Mouse (Mus musculus): ENCODE data around the gene Lrp1. TPM values are rescaled to one million over a fixed set of nuclear protein-coding genes. Genes with fewer than 3 reads are reported as not detected.
A peak's percentile ranks its signal among the peaks of the same experiment; 100 is the strongest.

The Lrp1 gene
- polyA plus RNA-seq, 1 experiment from 2014 or later = 31.2 TPM

DNA sequence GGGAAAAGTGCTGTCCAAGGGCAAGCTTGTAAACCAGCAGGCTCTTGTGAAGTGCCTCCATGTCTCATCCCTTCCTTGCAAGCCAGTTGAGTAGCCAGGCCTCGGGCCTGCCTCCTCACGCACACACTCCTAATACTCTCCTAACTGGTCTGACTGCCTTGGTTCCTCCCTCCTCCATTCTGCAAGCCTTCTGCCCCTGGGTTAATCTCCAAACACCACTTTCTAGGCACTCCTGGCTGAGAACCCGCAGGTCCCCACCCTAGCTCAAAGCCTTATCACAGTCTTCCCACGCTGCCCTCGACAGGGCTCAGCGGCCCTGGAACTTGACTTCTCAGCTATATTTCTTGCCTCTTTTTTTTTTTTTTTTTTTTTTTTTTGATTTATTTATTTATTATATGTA is 50.6 kb downstream of the Lrp1 start:
- peaks cover 31% of the 10 kb centered on the region for H3K36me3 ChIP-seq

GRCm38 (mm10) chr10:127569450-127569849 is 51.5 kb downstream of the Lrp1 start:
- no peak; the same call in 1 of the 2 replicates for ATAC-seq (replicated peaks; ENCODE audit: insufficient number of reproducible peaks, insufficient read depth, low FRiP score, low read depth)
- H3K4me1 ChIP-seq (replicated peaks) = peaks cover 8% of the 10 kb centered on the region
- H3K27me3 ChIP-seq = no peaks in the 10 kb centered on the region
- peaks cover 31% of the 10 kb centered on the region for H3K36me3 ChIP-seq
- H3K4me2 ChIP-seq = no peak overlapping the region
- no peak overlapping the region for H3K27ac ChIP-seq
- H3K9ac ChIP-seq = no peak overlapping the region
- no peak overlapping the region for H3K4me3 ChIP-seq
- H3K9me3 ChIP-seq (replicated peaks) = no peaks in the 10 kb centered on the region
- 24% methylated on average over 3 of the region's 3 CpGs for WGBS

More for the DNA sequence above, 50.6 kb downstream of the Lrp1 start:
- no peak overlapping the region for H3K4me3 ChIP-seq
- no peaks in the 10 kb centered on the region for H3K9me3 ChIP-seq (replicated peaks)
- no peak overlapping the region for H3K9ac ChIP-seq
- no peak overlapping the region for H3K4me2 ChIP-seq
- no peak for ATAC-seq (replicated peaks; ENCODE audit: insufficient number of reproducible peaks, insufficient read depth, low FRiP score, low read depth)
- peaks cover 5% of the 10 kb centered on the region; the same call in 1 of the 2 replicates for H3K4me1 ChIP-seq (replicated peaks)
- WGBS = 67% methylated on average over 6 of the region's 6 CpGs
- no peak overlapping the region for H3K27ac ChIP-seq
- H3K27me3 ChIP-seq = no peaks in the 10 kb centered on the region

- Histone ChIP-seq H3K4me2 (no peak overlapping the region), H3K27ac (no peak overlapping the region), H3K36me3 (0 out of 2 replicates have a peak, but pooled peaks cover 14% of the 10 kb centered on the region), H3K9ac (no peak overlapping the region), H3K4me3 (no peak overlapping the region), H3K4me1 (replicated peaks) (peaks cover 22% of the 10 kb centered on the region), H3K9me3 (replicated peaks) (no peaks in the 10 kb centered on the region), H3K27me3 (no peaks in the 10 kb centered on the region)
- WGBS = 93% methylated on average over 28 of the region's 28 CpGs
- ATAC-seq (replicated peaks; ENCODE audit: insufficient number of reproducible peaks, insufficient read depth, low FRiP score, low read depth) = no peak
Measured at GRCm38 (mm10) chr10:127566553-127567326, 54.2 kb downstream of the Lrp1 start.

DNA sequence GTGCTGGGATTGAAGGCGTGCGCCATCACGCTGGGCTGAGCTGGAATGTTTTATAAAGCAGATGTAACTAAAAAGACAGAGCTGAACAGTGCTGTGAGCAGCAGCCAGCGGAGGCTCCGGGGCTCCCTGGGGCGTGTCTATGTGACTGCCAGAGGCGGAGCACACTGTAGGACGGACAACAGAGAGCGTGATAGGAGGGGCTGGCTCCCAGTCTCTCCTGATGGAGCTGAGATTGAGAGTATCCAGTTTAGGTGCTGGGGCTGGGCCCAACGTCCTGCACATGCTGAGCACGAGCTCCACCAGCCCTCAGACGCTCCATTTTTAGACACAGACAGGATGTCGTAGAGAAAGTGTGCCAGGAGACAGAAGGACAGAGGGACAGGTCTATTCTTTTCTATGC is 56.6 kb downstream of the Lrp1 start:
- no peak overlapping the region for H3K9ac ChIP-seq
- peaks cover 18% of the 10 kb centered on the region for H3K4me1 ChIP-seq (replicated peaks)
- 19% methylated on average over 13 of the region's 13 CpGs for WGBS
- no peaks in the 10 kb centered on the region for H3K9me3 ChIP-seq (replicated peaks)
- ATAC-seq (replicated peaks; ENCODE audit: insufficient number of reproducible peaks, insufficient read depth, low FRiP score, low read depth) = peak; percentile 81
- peaks cover 15% of the 10 kb centered on the region; the same call in 1 of the 2 replicates for H3K36me3 ChIP-seq
- peak overlapping the region; percentile 16 for H3K27ac ChIP-seq
- H3K27me3 ChIP-seq = no peaks in the 10 kb centered on the region
- peak overlapping the region; percentile 21 for H3K4me2 ChIP-seq
- H3K4me3 ChIP-seq = no peak overlapping the region

GRCm38 (mm10) chr10:127563840-127564239 is 57.1 kb downstream of the Lrp1 start:
- Histone ChIP-seq H3K27me3 (no peaks in the 10 kb centered on the region), H3K9me3 (replicated peaks) (no peaks in the 10 kb centered on the region), H3K9ac (no peak overlapping the region), H3K36me3 (peaks cover 15% of the 10 kb centered on the region; the same call in 1 of the 2 replicates), H3K4me1 (replicated peaks) (peaks cover 18% of the 10 kb centered on the region), H3K4me2 (peak overlapping the region; percentile 21), H3K4me3 (no peak overlapping the region), H3K27ac (peak overlapping the region; percentile 16)
- ATAC-seq (replicated peaks; ENCODE audit: insufficient number of reproducible peaks, insufficient read depth, low FRiP score, low read depth) = 0 out of 2 replicates have a peak, but pooled peaks have one; percentile 12
- WGBS = 50% methylated on average over 8 of the region's 8 CpGs

- Histone ChIP-seq H3K9ac (no peak overlapping the region), H3K36me3 (peaks cover 30% of the 10 kb centered on the region; the same call in 1 of the 2 replicates), H3K4me3 (no peak overlapping the region), H3K4me1 (replicated peaks) (peaks cover 18% of the 10 kb centered on the region), H3K4me2 (no peak overlapping the region), H3K27ac (no peak overlapping the region), H3K27me3 (no peaks in the 10 kb centered on the region), H3K9me3 (replicated peaks) (no peaks in the 10 kb centered on the region)
- ATAC-seq (replicated peaks; ENCODE audit: insufficient number of reproducible peaks, insufficient read depth, low FRiP score, low read depth) = no peak
Measured at GRCm38 (mm10) chr10:127561145-127561544, 59.8 kb downstream of the Lrp1 start.

DNA sequence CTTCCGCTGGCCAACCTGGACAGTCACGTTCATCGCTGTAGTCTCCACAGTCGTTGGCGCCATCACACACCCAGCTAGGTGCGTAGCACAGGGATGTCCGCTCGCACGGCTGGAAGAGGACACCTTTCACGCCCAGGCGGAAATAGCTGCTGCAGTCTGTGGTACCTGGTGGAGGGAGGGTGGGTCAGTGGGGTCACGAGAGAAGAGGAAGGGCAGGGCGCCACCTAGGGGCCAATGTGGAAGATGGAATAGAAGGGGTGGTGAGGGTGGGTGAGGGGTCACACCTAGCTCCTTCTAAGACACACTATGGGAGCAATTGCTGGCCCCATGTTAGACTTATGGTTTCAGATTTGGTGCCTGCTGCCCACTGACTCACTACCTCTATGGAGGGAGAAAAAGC is 63.6 kb downstream of the Lrp1 start:
- Histone ChIP-seq H3K4me3 (no peak overlapping the region), H3K4me1 (replicated peaks) (no peaks in the 10 kb centered on the region), H3K9me3 (replicated peaks) (no peaks in the 10 kb centered on the region), H3K27ac (no peak overlapping the region), H3K27me3 (no peaks in the 10 kb centered on the region), H3K4me2 (no peak overlapping the region), H3K36me3 (peaks cover 56% of the 10 kb centered on the region), H3K9ac (no peak overlapping the region)
- WGBS = 92% methylated on average over 13 of the region's 13 CpGs
- no peak for ATAC-seq (replicated peaks; ENCODE audit: insufficient number of reproducible peaks, insufficient read depth, low FRiP score, low read depth)

DNA sequence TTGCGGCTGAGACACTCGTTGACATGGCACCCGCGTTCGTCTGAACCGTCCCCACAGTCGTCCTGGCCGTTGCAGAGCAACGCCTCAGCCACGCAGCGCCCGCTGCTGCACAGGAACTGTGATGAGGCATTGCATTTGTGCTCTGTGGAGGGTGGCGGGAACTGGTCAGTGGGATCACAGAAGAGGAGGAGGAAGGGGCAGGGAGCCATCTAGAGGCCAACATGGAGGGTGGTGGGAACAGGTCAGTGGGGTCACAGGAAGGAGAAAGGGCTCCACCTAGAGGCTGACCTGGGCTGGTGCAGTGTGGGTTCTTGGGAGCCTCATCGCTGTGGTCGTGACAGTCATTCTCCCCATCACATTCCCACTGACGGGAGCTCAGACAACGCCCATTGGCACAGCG is 65.2 kb downstream of the Lrp1 start:
- Histone ChIP-seq H3K36me3 (peaks cover 57% of the 10 kb centered on the region), H3K27ac (no peak overlapping the region), H3K27me3 (no peaks in the 10 kb centered on the region), H3K9me3 (replicated peaks) (no peaks in the 10 kb centered on the region), H3K4me2 (no peak overlapping the region), H3K4me1 (replicated peaks) (no peaks in the 10 kb centered on the region), H3K4me3 (no peak overlapping the region), H3K9ac (no peak overlapping the region)
- WGBS = 70% methylated on average over 18 of the region's 18 CpGs
- ATAC-seq (replicated peaks; ENCODE audit: insufficient number of reproducible peaks, insufficient read depth, low FRiP score, low read depth) = no peak

- Histone ChIP-seq H3K27ac (no peak overlapping the region), H3K9ac (no peak overlapping the region), H3K9me3 (replicated peaks) (no peaks in the 10 kb centered on the region), H3K36me3 (peaks cover 39% of the 10 kb centered on the region), H3K4me1 (replicated peaks) (no peaks in the 10 kb centered on the region), H3K4me3 (no peak overlapping the region), H3K4me2 (no peak overlapping the region), H3K27me3 (no peaks in the 10 kb centered on the region)
- WGBS = 88% methylated on average over 17 of the region's 17 CpGs
- ATAC-seq (replicated peaks; ENCODE audit: insufficient number of reproducible peaks, insufficient read depth, low FRiP score, low read depth) = no peak
Measured at GRCm38 (mm10) chr10:127549892-127550291, 71.1 kb downstream of the Lrp1 start.

- H3K27me3 ChIP-seq = no peaks in the 10 kb centered on the region
- H3K27ac ChIP-seq = no peak overlapping the region
- H3K4me1 ChIP-seq (replicated peaks) = no peaks in the 10 kb centered on the region
- no peak overlapping the region for H3K4me2 ChIP-seq
- no peak overlapping the region for H3K4me3 ChIP-seq
- no peak overlapping the region for H3K9ac ChIP-seq
- ATAC-seq (replicated peaks; ENCODE audit: insufficient number of reproducible peaks, insufficient read depth, low FRiP score, low read depth) = no peak
- no peaks in the 10 kb centered on the region for H3K9me3 ChIP-seq (replicated peaks)
- WGBS = 90% methylated on average over 15 of the region's 15 CpGs
- peaks cover 25% of the 10 kb centered on the region for H3K36me3 ChIP-seq
Measured at GRCm38 (mm10) chr10:127548236-127548635, 72.7 kb downstream of the Lrp1 start.

DNA sequence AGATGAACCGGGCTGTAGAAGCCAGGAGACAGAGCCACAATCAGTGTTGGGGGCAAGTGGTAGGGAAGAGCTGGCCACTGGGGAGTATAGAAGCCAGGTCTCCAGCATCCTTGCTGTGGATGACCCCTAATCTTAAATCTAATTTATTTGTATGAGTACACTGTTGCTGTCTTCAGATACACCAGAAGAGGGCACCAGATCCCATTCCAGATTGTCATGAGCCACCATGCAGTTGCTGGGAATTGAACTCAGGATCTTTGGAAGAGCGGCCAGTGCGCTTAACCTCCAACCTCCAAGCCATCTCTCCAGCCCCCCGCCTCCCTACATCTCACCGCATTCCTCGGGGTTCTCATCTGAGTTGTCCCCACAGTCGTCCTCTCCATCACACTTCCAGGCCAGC is 74.4 kb downstream of the Lrp1 start:
- 86% methylated on average over 7 of the region's 7 CpGs for WGBS
- no peak overlapping the region for H3K4me3 ChIP-seq
- no peak overlapping the region for H3K4me2 ChIP-seq
- H3K9ac ChIP-seq = no peak overlapping the region
- H3K36me3 ChIP-seq = peaks cover 13% of the 10 kb centered on the region; the same call in 1 of the 2 replicates
- no peaks in the 10 kb centered on the region for H3K9me3 ChIP-seq (replicated peaks)
- H3K4me1 ChIP-seq (replicated peaks) = no peaks in the 10 kb centered on the region
- no peak for ATAC-seq (replicated peaks; ENCODE audit: insufficient number of reproducible peaks, insufficient read depth, low FRiP score, low read depth)
- H3K27me3 ChIP-seq = no peaks in the 10 kb centered on the region
- no peak overlapping the region for H3K27ac ChIP-seq

DNA sequence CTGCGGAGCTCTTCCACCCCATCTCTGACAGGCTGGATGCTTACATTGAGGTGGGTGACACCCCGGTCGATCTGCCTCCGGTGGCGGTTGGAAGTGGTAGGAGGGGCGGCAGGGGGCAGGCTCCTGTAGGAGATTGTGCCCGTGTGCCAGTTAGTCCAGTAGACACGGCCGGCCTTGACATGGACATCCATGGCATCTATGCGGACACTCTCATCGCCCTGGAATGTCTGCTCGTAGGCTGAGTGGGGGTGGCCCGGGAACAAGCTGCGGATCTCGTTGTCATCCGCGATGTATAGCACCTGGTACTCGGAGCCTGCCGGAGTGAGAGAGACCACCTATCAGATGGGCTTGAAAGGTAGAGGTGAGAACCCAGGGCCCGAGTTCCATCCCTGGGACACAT is 76.6 kb downstream of the Lrp1 start:
- Histone ChIP-seq H3K36me3 (peaks cover 19% of the 10 kb centered on the region; the same call in 1 of the 2 replicates), H3K4me3 (no peak overlapping the region), H3K9ac (no peak overlapping the region), H3K9me3 (replicated peaks) (no peaks in the 10 kb centered on the region), H3K27me3 (no peaks in the 10 kb centered on the region), H3K27ac (no peak overlapping the region), H3K4me1 (replicated peaks) (no peaks in the 10 kb centered on the region), H3K4me2 (no peak overlapping the region)
- 83% methylated on average over 20 of the region's 20 CpGs for WGBS
- no peak for ATAC-seq (replicated peaks; ENCODE audit: insufficient number of reproducible peaks, insufficient read depth, low FRiP score, low read depth)

Data from heart, embryonic 15.5 days (tissue).